Mouse (Mus musculus) lung, embryonic 15.5 days (tissue): ENCODE measurements around the gene Def6. TPM values are rescaled to one million over a fixed set of nuclear protein-coding genes. Genes with fewer than 3 reads are reported as not detected.
A peak's percentile ranks its signal among the peaks of the same experiment; 100 is the strongest.

Experiments
- ATAC-seq: fragments of 200-750 bp; cut with Nextera tagmentation; 2 replicates; pipeline ENCODE4 v1.8.0; 2017; ENCODE audit warnings: moderate number of reproducible peaks, borderline replicate concordance; ENCODE audit not compliant: low FRiP score, low TSS enrichment; ENCODE audit errors: extremely low read depth
- H3K27ac ChIP-seq: fragments of 300-500 bp; sonication (generic); 2 replicates; pipeline ENCODE4 v1.5.1; 2015; ENCODE audit warnings: moderate library complexity, mild to moderate bottlenecking, inconsistent platforms
- H3K27me3 ChIP-seq: fragments of 300-500 bp; sonication (generic); 2 replicates; pipeline ENCODE4 v1.6.1; 2015; ENCODE audit warnings: inconsistent platforms
- H3K36me3 ChIP-seq: fragments of 300-500 bp; sonication (generic); 2 replicates; pipeline ENCODE4 v1.6.1; 2015; ENCODE audit warnings: inconsistent platforms
- H3K4me1 ChIP-seq: fragments of 300-500 bp; sonication (generic); 2 replicates; pipeline ENCODE4 v1.6.1; 2015; ENCODE audit warnings: inconsistent platforms
- H3K4me2 ChIP-seq: fragments of 300-500 bp; sonication (generic); 2 replicates; pipeline ENCODE4 v1.6.1; 2015; ENCODE audit warnings: inconsistent platforms, mild to moderate bottlenecking, moderate library complexity
- H3K4me3 ChIP-seq: fragments of 300-500 bp; sonication (generic); 2 replicates; pipeline ENCODE4 v1.5.1; 2015; ENCODE audit warnings: mild to moderate bottlenecking, inconsistent platforms
- H3K9ac ChIP-seq: fragments of 300-500 bp; sonication (generic); 2 replicates; pipeline ENCODE4 v1.6.1; 2015; ENCODE audit warnings: inconsistent platforms
- H3K9me3 ChIP-seq: fragments of 300-500 bp; sonication (generic); 2 replicates; pipeline ENCODE4 v1.6.1; 2016; ENCODE audit warnings: inconsistent platforms
- WGBS: fragments of 180-500 bp; shearing (Covaris S2); methylation state at CpG from one replicate; pipeline ENCODE4 v1.1.7; 2015; 5-methylcytosine and 5-hydroxymethylcytosine counted together
- polyA plus RNA-seq: library from polyadenylated mRNA; unstranded; fragments of >200 nt; fragmentation: Nextera tagmentation; extraction: Ambion mirVana; gene quantifications from 2 replicates; pipeline ENCODE4 v1.2.1, GENCODE M21; 2015

Gene Def6
- polyA plus RNA-seq, 1 experiment from 2014 or later: 7.8 TPM

DNA sequence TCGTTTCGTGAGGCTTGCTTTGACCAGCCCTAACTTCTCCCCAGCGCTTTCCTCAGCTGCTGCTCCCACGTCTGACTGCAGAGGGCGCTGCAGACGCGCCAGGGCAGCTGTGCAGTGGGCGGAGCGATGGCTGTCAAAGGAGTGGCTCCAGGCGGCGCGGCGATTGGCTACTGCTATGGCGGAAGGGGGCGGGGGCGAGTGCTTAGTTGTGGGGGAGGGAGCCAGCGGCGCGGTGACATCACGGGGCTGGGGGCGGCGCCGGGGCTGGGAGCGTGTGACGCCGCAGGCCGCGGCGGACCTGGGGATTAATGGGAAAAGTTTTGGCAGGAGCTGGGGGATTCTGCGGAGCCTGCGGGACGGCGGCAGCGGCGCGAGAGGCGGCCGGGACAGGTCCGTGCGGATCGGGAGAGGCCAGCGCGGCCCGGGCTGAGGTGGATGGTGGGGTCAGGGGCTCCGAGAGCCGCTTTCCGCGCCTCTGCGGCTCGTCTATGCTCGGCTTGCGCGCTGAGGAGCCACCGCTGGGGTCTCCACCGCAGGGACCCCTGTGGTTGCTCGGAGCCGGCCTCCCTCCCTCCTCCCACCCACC is 25.0 kb downstream of the Def6 start, which contains the start of gene Ppard:
Gene Ppard (plus strand): TSS at position 226 of the 586 bp plus-strand sequence.
- peak; percentile 95 for ATAC-seq
- H3K4me3 ChIP-seq: peak within 1 kb of the TSS; percentile 86
- no peaks in the 10 kb centered on the region for H3K9me3 ChIP-seq
- peaks cover 12% of the 10 kb centered on the region for H3K4me1 ChIP-seq
- H3K36me3 ChIP-seq: no peaks in the 10 kb centered on the region
- peak within 1 kb of the TSS; percentile 91 for H3K9ac ChIP-seq
- peak within 1 kb of the TSS; percentile 75 for H3K4me2 ChIP-seq
- peaks cover 3% of the 10 kb centered on the region; the same call in 1 of the 2 replicates for H3K27me3 ChIP-seq
- under 1% methylated on average over 42 of the region's 57 CpGs for WGBS
- peak within 1 kb of the TSS; percentile 86 for H3K27ac ChIP-seq

DNA sequence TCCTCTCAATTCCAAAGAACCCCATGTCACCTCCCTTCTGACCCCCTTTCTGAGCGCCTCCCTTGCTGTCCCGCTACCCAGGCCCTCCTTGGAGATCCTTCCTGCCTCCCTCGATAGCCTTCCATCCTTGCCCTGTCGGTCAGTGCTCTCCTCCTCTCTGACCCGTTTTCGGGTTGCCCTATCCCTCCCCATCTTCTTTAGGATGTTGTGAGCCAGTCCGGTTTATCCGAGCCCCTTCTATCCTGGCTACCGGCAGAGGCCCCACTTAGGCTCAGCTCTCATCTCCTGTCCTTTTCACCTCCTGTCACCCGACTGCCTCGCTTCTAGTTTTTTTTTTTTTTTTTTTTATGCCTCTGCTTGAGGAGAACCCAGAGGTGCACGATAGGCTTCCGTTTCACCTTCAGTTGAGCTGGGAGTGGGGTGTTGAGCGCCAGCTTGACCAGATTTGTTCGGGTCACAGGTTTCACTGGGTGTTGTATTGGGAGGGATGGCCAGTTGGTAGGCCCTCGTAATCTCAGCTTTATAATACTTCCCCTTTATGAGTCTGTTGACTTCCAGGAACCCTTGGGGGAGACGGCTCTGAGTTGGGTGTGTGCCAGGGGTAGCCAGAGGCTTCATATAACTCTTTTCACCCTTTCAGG is 25.6 kb downstream of the Def6 start:
- H3K4me3 ChIP-seq: peak overlapping the region; percentile 86
- H3K4me1 ChIP-seq: peaks cover 12% of the 10 kb centered on the region
- peak overlapping the region; percentile 75 for H3K4me2 ChIP-seq
- WGBS: 4% methylated on average over 17 of the region's 17 CpGs
- peak overlapping the region; percentile 86 for H3K27ac ChIP-seq
- peaks cover 3% of the 10 kb centered on the region; the same call in 1 of the 2 replicates for H3K27me3 ChIP-seq
- no peaks in the 10 kb centered on the region for H3K9me3 ChIP-seq
- peak; percentile 10; the same call in 1 of the 2 replicates for ATAC-seq
- H3K36me3 ChIP-seq: 0 out of 2 replicates have a peak, but pooled peaks cover under 1% of the 10 kb centered on the region
- peak overlapping the region; percentile 91 for H3K9ac ChIP-seq

GRCm38 (mm10) chr17:28234641-28235040 is 27.1 kb downstream of the Def6 start:
- no peak for ATAC-seq
- Histone ChIP-seq H3K4me1 (peaks cover 12% of the 10 kb centered on the region), H3K27ac (no peak overlapping the region), H3K9me3 (no peaks in the 10 kb centered on the region), H3K4me3 (no peak overlapping the region), H3K27me3 (peaks cover 3% of the 10 kb centered on the region; the same call in 1 of the 2 replicates), H3K4me2 (peak overlapping the region; percentile 16; the same call in 1 of the 2 replicates), H3K9ac (no peak overlapping the region), H3K36me3 (0 out of 2 replicates have a peak, but pooled peaks cover 5% of the 10 kb centered on the region)
- WGBS: 79% methylated on average over 5 of the region's 5 CpGs

- Histone ChIP-seq H3K4me3 (no peak overlapping the region), H3K27ac (no peak overlapping the region), H3K9ac (no peak overlapping the region), H3K4me2 (no peak overlapping the region), H3K4me1 (peaks cover 12% of the 10 kb centered on the region), H3K36me3 (0 out of 2 replicates have a peak, but pooled peaks cover 6% of the 10 kb centered on the region), H3K27me3 (peaks cover 3% of the 10 kb centered on the region; the same call in 1 of the 2 replicates), H3K9me3 (no peaks in the 10 kb centered on the region)
- no peak for ATAC-seq
- WGBS: 79% methylated on average over 7 of the region's 7 CpGs
These were observed 28.5 kb downstream of the Def6 start for GRCm38 (mm10) chr17:28235982-28236635.

DNA sequence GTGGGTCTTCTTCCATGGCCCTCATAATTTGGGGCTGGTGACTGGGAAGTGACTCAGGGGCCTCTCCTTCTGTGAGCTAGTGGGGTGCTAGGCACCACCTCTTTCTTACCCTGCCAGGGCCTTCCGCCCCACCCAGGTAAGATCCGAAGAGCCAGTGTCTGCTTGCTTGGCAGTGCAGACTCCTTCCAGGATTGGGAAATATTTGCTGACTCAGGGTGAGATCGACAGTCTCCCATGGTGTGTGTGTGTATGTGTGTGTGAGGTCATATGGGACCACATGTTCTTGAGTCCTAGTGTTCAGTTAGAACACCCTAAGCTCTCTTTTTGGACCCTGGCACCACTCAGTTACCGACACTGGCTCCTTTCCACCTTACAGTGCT is 29.0 kb downstream of the Def6 start:
- H3K27me3 ChIP-seq: no peaks in the 10 kb centered on the region
- H3K4me3 ChIP-seq: no peak overlapping the region
- no peak overlapping the region for H3K4me2 ChIP-seq
- whole genome bisulfite sequencing: 77% methylated on average over 4 of the region's 4 CpGs
- 0 out of 2 replicates have a peak, but pooled peaks cover 10% of the 10 kb centered on the region for H3K36me3 ChIP-seq
- no peaks in the 10 kb centered on the region for H3K9me3 ChIP-seq
- H3K4me1 ChIP-seq: peaks cover 16% of the 10 kb centered on the region
- H3K27ac ChIP-seq: no peak overlapping the region
- no peak for ATAC-seq
- no peak overlapping the region for H3K9ac ChIP-seq

- 79% methylated on average over 5 of the region's 5 CpGs for whole genome bisulfite sequencing
- Histone ChIP-seq H3K4me2 (no peak overlapping the region), H3K9me3 (no peaks in the 10 kb centered on the region), H3K36me3 (0 out of 2 replicates have a peak, but pooled peaks cover 10% of the 10 kb centered on the region), H3K4me1 (peaks cover 24% of the 10 kb centered on the region), H3K9ac (no peak overlapping the region), H3K27ac (no peak overlapping the region), H3K27me3 (no peaks in the 10 kb centered on the region), H3K4me3 (no peak overlapping the region)
- no peak for ATAC-seq
These were observed 29.8 kb downstream of the Def6 start for GRCm38 (mm10) chr17:28237362-28237761.

GRCm38 (mm10) chr17:28237874-28238273 is 30.3 kb downstream of the Def6 start:
- no peak overlapping the region for H3K4me2 ChIP-seq
- no peak overlapping the region for H3K4me3 ChIP-seq
- H3K27me3 ChIP-seq: no peaks in the 10 kb centered on the region
- H3K36me3 ChIP-seq: 0 out of 2 replicates have a peak, but pooled peaks cover 10% of the 10 kb centered on the region
- H3K9me3 ChIP-seq: no peaks in the 10 kb centered on the region
- no peak for ATAC-seq
- WGBS: 81% methylated on average over 6 of the region's 6 CpGs
- no peak overlapping the region for H3K9ac ChIP-seq
- H3K4me1 ChIP-seq: peaks cover 26% of the 10 kb centered on the region
- no peak overlapping the region for H3K27ac ChIP-seq

DNA sequence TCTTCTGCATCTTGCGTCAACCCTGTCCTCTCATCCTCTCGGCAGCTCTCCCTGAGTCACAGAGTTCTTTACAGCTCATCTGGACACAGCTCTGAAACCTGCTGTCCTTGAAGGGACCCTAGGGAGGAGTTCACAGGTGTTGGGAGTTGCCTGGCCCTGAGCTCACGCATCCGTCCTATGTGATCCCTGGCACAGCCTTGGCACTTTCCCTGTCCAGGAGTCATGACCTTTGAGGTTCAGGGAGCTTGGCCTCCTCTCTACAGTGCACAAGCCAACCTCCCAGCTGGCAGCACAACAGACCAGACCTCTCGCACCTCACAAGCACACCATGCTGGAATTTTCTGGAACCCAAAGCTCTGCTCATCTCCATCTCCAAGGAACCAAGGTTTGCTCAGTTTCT is 33.3 kb downstream of the Def6 start:
- Histone ChIP-seq H3K27me3 (no peaks in the 10 kb centered on the region), H3K4me2 (no peak overlapping the region), H3K4me1 (peaks cover 32% of the 10 kb centered on the region), H3K9ac (no peak overlapping the region), H3K4me3 (no peak overlapping the region), H3K9me3 (no peaks in the 10 kb centered on the region), H3K36me3 (0 out of 2 replicates have a peak, but pooled peaks cover 10% of the 10 kb centered on the region), H3K27ac (no peak overlapping the region)
- ATAC-seq: no peak
- WGBS: 89% methylated on average over 5 of the region's 5 CpGs

GRCm38 (mm10) chr17:28242296-28242695 is 34.7 kb downstream of the Def6 start:
- Histone ChIP-seq H3K27me3 (no peaks in the 10 kb centered on the region), H3K4me2 (no peak overlapping the region), H3K9ac (no peak overlapping the region), H3K9me3 (no peaks in the 10 kb centered on the region), H3K4me1 (peaks cover 36% of the 10 kb centered on the region), H3K27ac (peak overlapping the region; percentile 80), H3K4me3 (no peak overlapping the region), H3K36me3 (0 out of 2 replicates have a peak, but pooled peaks cover 10% of the 10 kb centered on the region)
- peak; percentile 51 for ATAC-seq
- 63% methylated on average over 6 of the region's 6 CpGs for WGBS

DNA sequence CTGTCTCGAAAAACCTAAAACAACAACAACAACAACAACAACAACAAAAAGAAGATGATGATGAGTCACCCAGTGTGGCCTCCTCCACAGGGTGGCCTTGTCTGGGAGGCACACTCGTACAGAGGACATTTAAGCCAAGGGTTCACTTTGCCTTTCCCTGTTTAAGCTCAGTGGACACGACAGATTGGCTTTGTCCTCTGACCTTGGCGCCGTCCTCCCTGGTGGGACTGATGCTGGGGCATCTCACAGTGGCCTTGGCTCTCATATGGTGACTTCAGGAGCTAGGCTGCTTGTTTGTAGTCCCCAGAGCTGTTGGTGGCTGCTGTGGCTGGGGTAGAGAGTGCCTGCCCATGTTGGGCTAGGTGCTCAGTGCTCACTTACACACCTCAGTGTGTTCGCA is 36.6 kb downstream of the Def6 start:
- Histone ChIP-seq H3K9me3 (no peaks in the 10 kb centered on the region), H3K4me3 (no peak overlapping the region), H3K27ac (peak overlapping the region; percentile 27), H3K27me3 (no peaks in the 10 kb centered on the region), H3K36me3 (0 out of 2 replicates have a peak, but pooled peaks cover 5% of the 10 kb centered on the region), H3K9ac (no peak overlapping the region), H3K4me1 (peaks cover 52% of the 10 kb centered on the region), H3K4me2 (no peak overlapping the region)
- WGBS: 84% methylated on average over 6 of the region's 6 CpGs
- ATAC-seq: no peak

DNA sequence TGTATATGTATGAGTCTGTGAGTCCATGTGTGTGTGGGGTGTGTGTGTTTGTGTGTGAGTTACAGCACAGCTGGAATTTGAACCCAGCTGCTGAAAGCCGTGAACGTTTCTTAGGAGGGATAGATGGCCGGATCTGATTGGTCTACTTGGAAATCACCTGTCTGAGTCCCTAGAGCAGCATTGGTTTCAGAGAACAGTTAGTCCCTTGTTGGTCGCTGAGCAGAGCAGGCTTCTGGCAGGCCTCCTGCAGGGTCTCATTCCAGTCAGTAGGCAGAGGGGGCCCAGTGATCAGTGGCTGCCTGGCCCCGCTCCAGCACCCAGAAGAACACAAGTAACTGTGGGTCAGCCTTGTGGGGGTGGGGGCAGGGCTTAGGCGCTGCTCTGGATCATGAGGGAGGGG is 37.1 kb downstream of the Def6 start:
- H3K36me3 ChIP-seq: 0 out of 2 replicates have a peak, but pooled peaks cover 5% of the 10 kb centered on the region
- no peak overlapping the region for H3K9ac ChIP-seq
- 28% methylated on average over 6 of the region's 6 CpGs for WGBS
- peaks cover 56% of the 10 kb centered on the region for H3K4me1 ChIP-seq
- H3K4me3 ChIP-seq: no peak overlapping the region
- H3K27me3 ChIP-seq: no peaks in the 10 kb centered on the region
- no peak overlapping the region for H3K4me2 ChIP-seq
- H3K9me3 ChIP-seq: no peaks in the 10 kb centered on the region
- H3K27ac ChIP-seq: peak overlapping the region; percentile 27
- peak; percentile 24; the same call in 1 of the 2 replicates for ATAC-seq
